Mouse (Mus musculus): Measurements from ENCODE around the gene Shld2. TPM values are rescaled to one million over a fixed set of nuclear protein-coding genes. Genes with fewer than 3 reads are reported as not detected.

Shld2 gene
- total RNA-seq, 2 experiments from 2014 or later = 12.6 to 16.0 TPM

- DNase-seq (ENCODE audit: low spot score in 2 of 2) = no peak
These were observed 86.9 kb downstream of the Shld2 start for GRCm38 (mm10) chr14:34223362-34223898.

- no peak for DNase-seq (ENCODE audit: low spot score in 2 of 2)
These were observed 88.7 kb downstream of the Shld2 start for GRCm38 (mm10) chr14:34221416-34222077.

DNA sequence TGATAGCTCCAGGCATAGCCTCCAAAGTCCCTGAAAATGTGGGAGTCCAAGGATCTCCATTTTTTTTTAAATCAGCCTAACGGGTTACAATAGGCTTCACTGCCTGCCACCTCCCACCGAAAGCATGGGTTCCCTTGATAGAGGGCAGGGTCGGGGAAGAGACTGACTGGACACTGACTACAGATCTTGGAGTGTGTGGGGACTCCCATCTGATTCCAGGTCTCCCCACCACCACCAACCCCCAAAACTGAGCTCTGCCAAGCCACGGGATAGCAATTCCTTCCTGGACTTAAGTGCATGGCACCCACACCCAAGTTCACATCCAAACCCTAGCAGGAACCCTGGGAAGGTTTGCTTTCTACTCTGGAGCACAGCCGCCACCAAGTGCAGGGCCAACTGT lies 89.9 kb downstream of the Shld2 start:
- DNase-seq (ENCODE audit: low spot score in 2 of 2) = no peak

DNA sequence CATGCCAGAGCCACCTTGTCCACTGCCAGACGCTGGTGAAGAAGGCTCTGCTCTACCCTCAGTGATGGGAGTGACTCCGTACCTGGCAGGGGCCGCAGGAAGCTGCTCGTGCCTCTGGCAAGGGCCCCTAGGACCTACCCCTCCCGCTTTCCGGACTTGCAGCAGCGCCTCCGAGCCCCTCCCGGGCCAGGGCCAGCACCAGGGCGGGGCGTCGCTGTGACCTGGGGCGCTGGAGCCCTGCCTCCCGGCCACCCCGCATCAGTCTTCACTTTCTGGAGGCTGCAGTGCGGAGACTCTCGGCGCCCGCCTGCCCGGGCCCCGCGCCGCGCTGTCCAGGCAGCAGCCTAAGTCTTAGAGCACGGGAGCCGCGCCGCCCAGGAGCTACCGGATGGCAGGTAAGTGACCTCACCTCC lies 90.5 kb downstream of the Shld2 start:
- DNase-seq (ENCODE audit: low spot score in 2 of 2) = no peak

DNA sequence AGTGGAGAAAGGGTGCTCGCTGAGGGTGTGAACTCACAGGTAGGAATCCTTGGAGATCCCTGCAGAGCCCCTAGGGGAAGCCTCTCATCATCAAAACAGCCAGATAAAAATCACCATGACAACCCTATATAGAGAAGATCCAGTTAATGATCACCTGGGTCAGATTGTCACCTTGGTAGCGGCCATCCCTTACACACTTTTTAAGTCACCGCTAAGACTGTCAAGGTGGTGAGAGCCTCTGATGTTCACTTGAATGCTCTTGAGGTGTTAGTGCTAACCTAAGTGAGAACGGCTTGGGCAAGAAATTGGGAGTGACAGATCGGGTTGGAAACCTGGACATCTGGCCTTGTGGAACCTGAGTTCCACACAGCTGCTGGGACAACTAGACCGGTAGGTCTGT lies 91.0 kb downstream of the Shld2 start, which contains the start of gene Syt15:
Syt15 (plus strand) TSS at position 301 of the 400 bp plus-strand sequence.
- DNase-seq (ENCODE audit: low spot score in 2 of 2) = no peak

- DNase-seq (ENCODE audit: low spot score in 2 of 2) = no peak
These were observed 94.7 kb downstream of the Shld2 start for GRCm38 (mm10) chr14:34215451-34216127.

DNA sequence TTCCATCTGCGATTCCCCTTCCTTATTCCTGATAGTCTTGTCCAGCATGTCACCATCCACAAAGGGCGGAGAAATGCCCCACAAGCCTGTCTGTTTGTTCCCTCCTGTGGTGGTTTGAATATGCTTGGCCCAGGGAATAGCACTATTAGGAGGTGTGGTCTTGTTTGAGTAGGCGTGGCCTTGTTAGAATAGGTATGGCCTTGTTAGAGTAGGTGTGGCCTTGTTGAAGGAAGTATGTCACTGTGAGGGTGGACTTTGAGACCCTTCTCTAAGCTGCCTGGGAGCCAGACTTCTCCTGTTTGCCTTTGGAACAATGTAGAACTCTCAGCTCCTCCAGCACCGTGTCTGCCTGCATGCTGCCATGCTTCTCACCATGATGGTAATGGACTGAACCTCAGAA lies 100.4 kb downstream of the Shld2 start:
- no peak for DNase-seq (ENCODE audit: low spot score in 2 of 2)

DNA sequence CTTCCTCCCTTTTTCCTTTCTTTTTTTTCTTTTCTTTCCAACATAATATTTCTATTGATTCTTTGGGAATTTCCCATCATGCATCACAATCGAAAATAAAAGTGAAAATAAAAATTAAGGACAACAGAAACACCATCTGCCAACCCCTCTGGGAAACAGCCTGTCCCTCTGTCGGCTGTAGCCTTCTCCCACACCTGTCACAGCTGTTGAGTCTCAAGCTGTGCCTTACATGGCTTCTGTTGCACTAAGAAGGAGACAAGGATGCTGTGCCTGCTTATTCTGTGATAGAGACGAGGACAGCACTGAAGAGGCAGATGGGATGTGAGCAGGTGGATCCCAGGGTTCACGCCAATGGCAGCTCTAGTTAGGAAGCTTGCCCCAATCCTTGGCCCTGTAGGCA lies 101.2 kb downstream of the Shld2 start:
- DNase-seq (ENCODE audit: low spot score in 2 of 2) = no peak

DNA sequence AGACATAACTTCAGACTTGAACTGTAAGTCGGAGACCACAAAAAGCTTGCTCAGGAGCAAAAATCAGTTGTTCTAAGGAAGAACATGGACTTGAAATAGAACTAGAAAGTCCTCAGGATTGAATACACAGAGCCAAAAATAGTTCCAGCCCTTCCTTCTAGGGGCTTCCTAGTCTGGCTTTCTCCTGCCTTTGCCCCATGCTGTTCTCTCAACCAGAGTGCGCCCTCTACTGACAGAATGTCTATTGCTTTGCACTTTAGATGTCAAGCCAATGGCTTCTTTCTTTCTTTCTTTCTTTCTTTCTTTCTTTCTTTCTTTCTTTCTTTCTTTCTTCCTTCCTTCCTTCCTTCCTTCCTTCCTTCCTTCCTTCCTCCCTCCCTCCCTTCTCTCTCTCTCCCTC lies 101.6 kb downstream of the Shld2 start:
- no peak for DNase-seq (ENCODE audit: low spot score in 2 of 2)

- DNase-seq (ENCODE audit: low spot score in 2 of 2) = no peak
These were observed 102.3 kb downstream of the Shld2 start for GRCm38 (mm10) chr14:34207996-34208395.

DNA sequence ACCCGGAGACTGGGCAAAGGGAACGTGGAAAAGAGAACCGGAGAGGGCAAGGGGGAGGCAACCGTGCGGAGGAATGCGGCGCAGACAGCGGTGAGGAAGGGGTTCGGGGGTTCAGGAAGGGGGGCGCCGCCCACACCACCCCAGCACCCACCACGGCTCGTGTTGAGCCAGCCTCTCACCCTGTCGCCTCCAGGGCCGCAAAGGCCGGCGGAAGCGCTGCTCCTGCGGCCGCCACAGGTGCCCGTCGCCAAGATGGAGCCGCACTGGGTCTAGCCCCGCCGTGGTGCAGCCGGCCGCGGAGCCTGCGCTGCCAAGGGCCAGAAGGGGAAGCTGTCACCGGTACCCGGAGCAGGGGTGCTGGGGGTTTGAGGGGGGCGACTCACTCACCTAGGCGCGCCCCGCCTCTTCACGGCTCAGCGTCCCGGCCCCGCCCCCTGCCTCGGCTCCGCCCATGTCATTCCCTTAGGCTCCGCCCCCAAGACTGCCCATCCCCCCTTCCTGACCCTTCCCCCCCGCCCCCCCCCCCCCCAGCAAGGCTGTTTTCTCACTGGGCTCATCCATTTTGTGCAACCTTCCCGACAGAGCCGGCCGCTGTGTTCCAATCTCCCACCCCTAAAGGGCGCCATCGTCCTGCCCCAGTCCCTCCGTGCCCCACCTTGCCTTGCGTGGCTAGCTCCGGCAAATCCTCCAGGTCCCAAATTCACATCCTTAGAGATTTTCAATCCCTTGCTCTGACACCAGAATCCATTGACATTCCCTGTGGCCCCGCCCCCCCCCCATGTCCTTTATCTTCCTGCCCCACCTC lies 108.9 kb downstream of the Shld2 start, which contains the start of gene Gprin2:
Gprin2 (minus strand) TSS at position 423 of the 805 bp plus-strand sequence.
- no peak for DNase-seq (ENCODE audit: low spot score in 2 of 2)

DNA sequence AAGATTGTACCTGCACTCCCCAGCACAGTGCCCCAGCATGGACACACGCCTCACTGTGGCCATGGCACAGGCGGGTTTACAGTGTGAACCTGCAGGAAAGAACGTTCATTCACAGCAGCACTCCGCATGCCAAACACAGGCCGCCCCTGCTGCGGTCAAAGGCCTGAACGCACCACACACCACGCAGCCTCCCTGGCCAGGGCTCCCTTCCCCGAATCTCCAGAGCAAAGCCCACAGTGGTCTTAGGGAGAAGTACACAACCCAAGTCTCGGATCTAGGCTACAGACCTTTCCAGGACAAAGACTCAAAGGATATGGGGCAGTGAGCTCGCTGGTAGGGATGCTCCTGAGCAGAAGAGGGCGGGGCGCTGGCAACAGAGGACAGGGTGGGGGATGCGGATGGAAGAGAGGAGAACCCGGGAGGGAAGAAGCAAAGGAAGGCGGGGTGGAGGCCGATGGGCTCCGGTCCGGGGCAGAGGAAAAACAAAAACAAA lies 109.5 kb downstream of the Shld2 start:
- no peak for DNase-seq (ENCODE audit: low spot score in 2 of 2)

DNA sequence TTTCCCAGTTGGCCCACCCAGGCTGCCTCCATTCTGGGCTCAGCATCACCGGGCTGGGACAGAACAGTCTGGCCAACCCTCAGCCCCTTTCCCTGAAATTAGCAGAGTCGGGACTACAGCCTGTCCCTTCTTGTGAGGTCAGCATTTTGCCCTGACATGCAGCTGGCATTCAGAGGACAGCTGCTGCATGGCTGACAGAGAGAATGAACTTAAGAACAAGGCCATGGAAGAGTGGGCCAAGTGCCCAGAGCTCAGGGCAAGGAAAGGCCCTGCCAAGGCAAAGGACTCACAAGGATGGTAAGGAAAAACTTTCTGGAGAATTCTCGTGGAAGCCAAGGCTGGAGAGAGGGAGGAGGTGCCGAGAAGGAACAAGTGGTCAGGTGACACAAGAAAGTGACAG lies 113.6 kb downstream of the Shld2 start:
- DNase-seq (ENCODE audit: low spot score in 2 of 2) = no peak

DNA sequence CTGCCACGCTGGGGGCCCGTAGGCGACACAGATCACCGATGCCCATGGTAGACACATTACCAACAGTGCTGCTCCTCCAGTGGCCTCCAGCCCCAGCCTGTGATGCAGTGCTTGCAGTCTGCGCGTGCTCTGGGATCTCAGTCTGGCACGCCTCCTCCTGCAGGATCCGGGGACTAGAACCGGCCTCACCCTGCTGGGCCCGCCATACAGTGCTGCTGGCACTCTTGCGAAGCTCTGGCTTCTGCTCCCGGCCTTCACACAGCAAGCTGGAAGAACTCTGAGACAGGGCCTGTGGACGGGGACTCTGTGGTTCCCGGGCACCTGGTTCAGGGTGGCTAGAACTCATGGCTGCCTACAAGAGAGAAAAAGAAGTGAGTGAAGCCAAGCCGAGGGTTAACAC lies 114.8 kb downstream of the Shld2 start:
- DNase-seq (ENCODE audit: low spot score in 2 of 2) = no peak

DNA sequence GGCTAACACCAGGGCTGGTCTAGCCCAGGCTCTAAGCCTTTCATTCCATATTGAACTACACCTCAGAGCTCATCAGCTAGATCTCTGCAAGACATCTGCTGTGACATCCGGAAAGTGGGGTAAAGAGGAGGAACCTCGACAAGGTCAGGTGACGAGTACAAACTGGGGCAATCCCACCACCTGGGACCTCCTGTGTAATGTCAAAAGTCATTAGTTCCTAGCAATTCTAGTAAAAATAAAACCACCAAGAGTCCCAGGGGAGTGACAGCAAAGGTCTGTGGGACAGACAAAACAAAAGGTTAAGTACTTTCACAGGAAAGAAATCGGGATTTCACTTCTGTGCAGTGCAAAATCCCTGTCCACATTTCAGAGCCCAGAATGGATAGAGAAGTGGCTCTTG lies 116.4 kb downstream of the Shld2 start:
- DNase-seq (ENCODE audit: low spot score in 2 of 2) = no peak

DNA sequence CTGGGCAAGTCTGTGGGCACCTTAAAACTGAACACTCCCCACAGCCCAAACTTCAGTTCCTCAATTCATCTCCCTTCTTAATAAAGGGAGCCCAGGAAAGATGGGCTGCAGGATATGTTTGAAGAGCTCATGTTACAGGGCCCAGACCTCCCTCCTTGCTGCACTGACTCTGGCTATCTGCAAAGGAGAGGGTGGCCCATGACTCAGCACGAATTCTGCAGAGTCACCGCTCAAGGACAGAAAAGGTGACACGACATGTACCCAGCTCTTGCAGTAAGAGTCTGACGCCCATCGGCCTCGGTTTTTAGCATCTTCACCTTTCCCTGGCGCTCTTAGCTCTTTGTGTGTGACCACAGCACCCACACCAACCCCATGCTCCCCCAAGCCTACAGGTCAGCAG lies 119.9 kb downstream of the Shld2 start:
- no peak for DNase-seq (ENCODE audit: low spot score in 2 of 2)

GRCm38 (mm10) chr14:34188629-34189028 lies 121.7 kb downstream of the Shld2 start:
- DNase-seq (ENCODE audit: low spot score in 2 of 2) = peak; percentile 37 to 48
